Mouse (Mus musculus) hindbrain, embryonic 16.5 days (tissue): ENCODE measurements around the gene 1810043G02Rik. TPM values are rescaled to one million over a fixed set of nuclear protein-coding genes. Genes with fewer than 3 reads are reported as not detected.

ENCODE experiments used
- ATAC-seq: fragments of 200-750 bp; cut with Nextera tagmentation; 2 replicates; pipeline ENCODE4 v1.8.0; 2017; ENCODE audit warnings: moderate TSS enrichment, moderate library complexity
- H3K27ac ChIP-seq: fragments of 300-500 bp; sonication (generic); 2 replicates; pipeline ENCODE4 v1.5.1; 2014; ENCODE audit warnings: low read depth, mild to moderate bottlenecking, control low read depth, low read length, moderate library complexity
- H3K27me3 ChIP-seq: fragments of 300-500 bp; sonication (generic); replicated peaks from 2 replicates; pipeline ENCODE4 v1.6.1; 2014; ENCODE audit warnings: low read length; ENCODE audit not compliant: control insufficient read depth, insufficient read depth
- H3K36me3 ChIP-seq: fragments of 300-500 bp; sonication (generic); 2 replicates; pipeline ENCODE4 v1.6.1; 2014; ENCODE audit warnings: mild to moderate bottlenecking, low read length, moderate library complexity, mixed read lengths; ENCODE audit not compliant: control insufficient read depth, insufficient read depth
- H3K4me1 ChIP-seq: fragments of 300-500 bp; sonication (generic); 2 replicates; pipeline ENCODE4 v1.6.1; 2014; ENCODE audit warnings: low read depth, low read length; ENCODE audit not compliant: control insufficient read depth, insufficient read depth
- H3K4me2 ChIP-seq: fragments of 300-500 bp; sonication (generic); 2 replicates; pipeline ENCODE4 v1.6.1; 2014; ENCODE audit warnings: mild to moderate bottlenecking, low read length, control low read depth, moderate library complexity
- H3K4me3 ChIP-seq: fragments of 300-500 bp; sonication (generic); 2 replicates; pipeline ENCODE4 v1.5.1; 2014; ENCODE audit warnings: mild to moderate bottlenecking, low read length, control low read depth, moderate library complexity
- H3K9ac ChIP-seq: fragments of 300-500 bp; sonication (generic); 2 replicates; pipeline ENCODE4 v1.6.1; 2014; ENCODE audit warnings: low read depth, mild to moderate bottlenecking, control low read depth, low read length, moderate library complexity
- H3K9me3 ChIP-seq: fragments of 300-500 bp; sonication (generic); 2 replicates; pipeline ENCODE4 v1.6.1; 2014; ENCODE audit warnings: mild to moderate bottlenecking, low read length, moderate library complexity; ENCODE audit not compliant: control insufficient read depth
- WGBS: fragments of 180-500 bp; shearing (Covaris S2); extraction: QIAGEN DNeasy Blood & Tissue Kit; methylation state at CpG from one replicate; pipeline ENCODE4 v1.1.7; 2014; 5-methylcytosine and 5-hydroxymethylcytosine counted together
- polyA plus RNA-seq: library from polyadenylated mRNA; unstranded; fragments of >200 nt; fragmentation: Nextera tagmentation; extraction: Ambion mirVana; gene quantifications from 2 replicates; pipeline ENCODE4 v1.2.1, GENCODE M21; 2015

1810043G02Rik gene
- polyA plus RNA-seq, 1 experiment from 2014 or later: 56.7 TPM

DNA sequence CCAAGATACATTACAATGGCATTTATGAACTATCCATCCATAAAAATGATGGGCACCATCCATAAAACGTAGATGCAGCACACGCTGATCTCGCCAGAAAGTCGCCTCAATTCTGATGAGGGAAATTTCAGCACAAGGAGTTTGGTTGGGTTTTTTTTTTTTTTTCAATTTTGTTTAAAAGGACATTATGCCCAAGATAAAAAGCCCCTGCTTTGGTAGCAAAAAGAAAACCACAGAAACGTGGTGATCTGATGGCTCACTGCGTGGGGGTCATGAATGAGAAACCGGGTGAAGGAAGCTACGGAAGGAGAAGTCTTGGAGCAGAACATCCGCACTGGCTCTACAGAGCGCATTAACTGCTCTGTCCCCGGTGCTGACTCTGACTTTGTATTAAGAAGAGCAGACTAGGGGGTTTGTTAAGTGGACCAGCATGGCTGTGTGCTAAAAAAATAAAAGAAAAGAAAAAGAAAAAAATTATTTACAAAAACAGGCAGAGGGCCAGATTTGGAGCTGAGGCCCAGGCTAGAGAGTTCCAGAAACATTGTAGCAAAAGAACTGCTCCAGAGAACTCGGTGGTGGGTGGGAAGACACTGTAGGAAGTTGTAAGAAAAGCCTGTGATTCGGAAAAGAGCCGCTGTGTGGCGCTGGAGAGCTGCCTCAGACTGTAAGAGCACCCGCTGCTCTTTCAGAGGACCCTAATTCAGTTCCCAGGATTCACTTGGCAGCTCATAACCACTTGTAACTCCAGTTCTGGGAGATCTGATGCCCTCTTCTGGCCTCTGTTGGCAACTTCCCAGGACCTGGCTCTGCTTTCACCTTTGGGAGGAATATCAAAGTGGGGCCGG is 6.4 kb upstream of the 1810043G02Rik start:
- no peaks in the 10 kb centered on the region for H3K9me3 ChIP-seq
- no peak overlapping the region for H3K27ac ChIP-seq
- ATAC-seq: no peak
- WGBS: 62% methylated on average over 17 of the region's 17 CpGs
- no peak overlapping the region for H3K4me2 ChIP-seq
- H3K36me3 ChIP-seq: no peaks in the 10 kb centered on the region
- no peak overlapping the region for H3K9ac ChIP-seq
- peaks cover 3% of the 10 kb centered on the region; the same call in 1 of the 2 replicates for H3K27me3 ChIP-seq
- H3K4me1 ChIP-seq: peaks cover 12% of the 10 kb centered on the region
- H3K4me3 ChIP-seq: no peak overlapping the region

DNA sequence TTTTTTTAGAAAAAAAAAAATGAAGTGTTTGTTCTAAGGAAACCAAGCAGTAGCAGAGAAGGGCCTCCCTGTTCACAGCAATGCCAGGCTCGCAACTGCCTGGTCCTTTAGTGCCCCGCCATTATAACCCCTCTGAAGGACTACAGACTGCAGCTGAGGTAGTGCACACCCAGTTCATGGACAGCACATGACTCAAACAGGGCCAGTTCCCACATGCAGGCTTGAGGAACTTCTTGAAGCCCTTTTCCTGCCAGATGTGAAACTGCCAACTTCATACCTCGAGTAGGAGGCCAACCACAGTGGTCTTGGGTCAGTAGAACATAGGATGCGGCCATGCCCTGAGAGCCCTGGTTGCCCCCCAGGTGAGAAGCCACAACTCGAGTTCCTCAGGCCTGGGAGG is 4.0 kb upstream of the 1810043G02Rik start:
- Histone ChIP-seq H3K4me3 (no peak overlapping the region), H3K9ac (no peak overlapping the region), H3K27me3 (no peaks in the 10 kb centered on the region), H3K4me1 (peaks cover 14% of the 10 kb centered on the region), H3K36me3 (no peaks in the 10 kb centered on the region), H3K4me2 (no peak overlapping the region), H3K9me3 (no peaks in the 10 kb centered on the region), H3K27ac (no peak overlapping the region)
- no peak for ATAC-seq
- 73% methylated on average over 5 of the region's 5 CpGs for WGBS

DNA sequence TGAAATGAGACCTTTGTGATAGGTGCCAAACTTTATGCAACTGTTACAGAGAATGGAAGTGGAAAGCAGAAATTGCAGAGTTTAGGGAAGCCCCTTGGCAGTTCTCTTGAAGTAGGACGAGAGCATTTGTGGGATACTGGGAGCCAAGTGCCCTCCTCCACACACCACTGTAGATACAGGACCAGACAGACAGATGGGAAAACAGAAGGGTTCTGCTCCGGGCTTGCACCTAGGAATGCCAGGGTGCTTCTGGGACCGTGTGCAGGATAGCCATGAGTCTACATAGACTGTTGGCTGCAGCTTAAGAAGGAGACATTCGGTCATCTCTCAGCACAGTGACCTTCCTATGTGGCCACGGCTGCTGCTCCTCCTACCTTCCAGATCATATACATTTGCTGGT is 3.5 kb upstream of the 1810043G02Rik start:
- H3K4me3 ChIP-seq: no peak overlapping the region
- WGBS: 77% methylated on average over 5 of the region's 5 CpGs
- no peak overlapping the region for H3K9ac ChIP-seq
- H3K36me3 ChIP-seq: no peaks in the 10 kb centered on the region
- no peaks in the 10 kb centered on the region for H3K9me3 ChIP-seq
- no peak overlapping the region for H3K27ac ChIP-seq
- no peak for ATAC-seq
- H3K27me3 ChIP-seq: no peaks in the 10 kb centered on the region
- peaks cover 11% of the 10 kb centered on the region for H3K4me1 ChIP-seq
- no peak overlapping the region for H3K4me2 ChIP-seq

DNA sequence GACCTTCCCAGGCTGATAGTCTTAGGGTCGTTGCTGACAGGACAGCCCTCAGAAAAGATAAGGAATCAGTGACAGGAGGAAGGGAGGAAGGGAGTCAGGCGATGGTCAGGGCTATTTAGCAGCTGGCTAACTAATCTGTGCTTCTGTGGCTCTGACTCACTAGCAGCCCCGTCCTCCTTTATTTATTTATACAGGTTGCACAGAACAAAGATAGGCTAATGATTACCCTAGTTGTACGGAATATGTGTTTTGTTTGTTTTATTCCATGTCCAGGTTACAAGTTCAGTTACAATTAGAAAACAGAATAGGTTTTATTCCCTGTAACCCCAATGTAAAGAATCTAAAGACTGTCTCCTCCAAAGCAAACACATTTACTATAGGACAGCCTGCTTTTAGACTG is 2.7 kb upstream of the 1810043G02Rik start:
- Histone ChIP-seq H3K27ac (no peak overlapping the region), H3K9ac (no peak overlapping the region), H3K9me3 (no peaks in the 10 kb centered on the region), H3K36me3 (no peaks in the 10 kb centered on the region), H3K4me1 (peaks cover 9% of the 10 kb centered on the region), H3K4me2 (no peak overlapping the region), H3K4me3 (no peak overlapping the region), H3K27me3 (no peaks in the 10 kb centered on the region)
- 59% methylated on average over 4 of the region's 4 CpGs for WGBS
- ATAC-seq: no peak

DNA sequence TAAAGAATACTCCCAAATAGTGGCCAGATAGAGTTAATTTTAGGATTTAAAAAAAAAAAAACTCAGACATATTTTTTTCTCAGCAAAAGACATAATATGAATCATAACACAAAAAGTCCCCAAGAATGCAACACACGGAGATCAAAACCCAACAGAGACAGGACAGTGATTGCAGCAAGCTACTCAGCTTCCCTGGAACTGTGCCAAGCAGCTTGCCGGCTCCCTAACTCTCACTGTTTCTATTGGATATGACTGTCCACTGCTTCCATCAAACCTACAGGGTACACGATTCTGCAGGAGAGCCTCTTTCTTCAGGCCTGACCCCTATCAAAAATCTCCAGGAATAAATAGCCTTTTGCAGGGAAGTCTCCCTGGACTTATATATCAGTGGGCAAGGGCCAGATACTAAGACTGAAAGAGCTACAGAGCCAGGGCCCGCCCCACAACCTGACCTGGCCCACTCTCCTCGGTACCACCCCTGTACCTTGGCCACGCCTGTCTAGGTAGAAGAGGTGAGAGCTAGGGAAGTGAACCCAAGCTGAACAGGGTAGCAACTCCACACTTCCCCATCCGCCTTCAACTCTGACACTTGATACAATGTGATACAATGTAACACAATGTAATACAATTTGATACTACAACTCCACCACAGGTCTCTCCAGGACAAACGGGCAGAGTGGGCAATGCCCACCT is 1.7 kb upstream of the 1810043G02Rik start:
- Histone ChIP-seq H3K9ac (no peak overlapping the region), H3K36me3 (no peaks in the 10 kb centered on the region), H3K27me3 (no peaks in the 10 kb centered on the region), H3K4me3 (no peak overlapping the region), H3K27ac (no peak overlapping the region), H3K4me1 (peaks cover 9% of the 10 kb centered on the region), H3K9me3 (no peaks in the 10 kb centered on the region), H3K4me2 (no peak overlapping the region)
- no peak for ATAC-seq
- 74% methylated on average over 8 of the region's 8 CpGs for WGBS

DNA sequence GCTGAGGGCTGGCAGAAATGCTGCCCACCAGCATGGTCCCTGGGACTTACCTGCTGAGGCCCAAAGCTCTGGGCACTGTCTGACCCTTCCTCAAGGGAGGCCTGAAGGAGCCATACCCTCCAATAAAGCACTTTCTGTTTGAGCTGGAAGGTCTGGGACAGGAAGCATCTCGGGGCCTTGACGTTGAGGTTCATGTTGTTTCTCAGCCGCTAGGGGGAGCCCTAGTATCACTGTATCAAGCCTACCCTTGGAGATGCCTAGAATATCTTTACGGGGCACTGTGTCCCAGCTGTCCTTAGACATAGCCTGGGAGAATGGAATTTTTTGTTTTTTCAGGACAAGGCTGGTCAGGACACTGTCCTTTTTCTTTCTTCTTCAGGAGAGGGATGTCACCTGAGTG is 6.3 kb downstream of the 1810043G02Rik start:
- no peak overlapping the region for H3K4me3 ChIP-seq
- H3K4me1 ChIP-seq: no peaks in the 10 kb centered on the region
- H3K27me3 ChIP-seq: no peaks in the 10 kb centered on the region
- H3K27ac ChIP-seq: no peak overlapping the region
- H3K9me3 ChIP-seq: no peaks in the 10 kb centered on the region
- 2% methylated on average over 4 of the region's 4 CpGs for WGBS
- no peak overlapping the region for H3K4me2 ChIP-seq
- ATAC-seq: peak; percentile 56
- H3K9ac ChIP-seq: no peak overlapping the region
- H3K36me3 ChIP-seq: peaks cover 17% of the 10 kb centered on the region

DNA sequence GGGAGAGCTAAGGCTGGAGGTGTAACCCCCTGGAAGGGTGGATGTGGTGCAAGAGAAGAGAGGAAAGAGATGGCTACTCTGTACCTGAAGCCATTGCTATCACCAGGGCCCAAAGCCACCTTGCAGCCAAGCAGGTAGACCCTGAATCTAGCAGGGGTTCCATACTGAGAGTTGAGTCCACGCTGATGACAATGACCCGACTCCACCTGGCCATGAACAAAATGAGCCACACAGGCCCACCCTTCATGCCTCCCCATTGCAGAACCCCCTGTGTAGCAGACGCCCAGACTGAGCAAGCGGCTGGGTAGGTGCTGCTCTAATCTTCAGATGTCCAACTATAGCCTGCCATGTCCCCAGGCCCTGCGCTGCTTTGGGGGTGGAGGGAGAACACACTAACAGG is 7.5 kb downstream of the 1810043G02Rik start:
- WGBS: 80% methylated on average over 5 of the region's 5 CpGs
- Histone ChIP-seq H3K36me3 (peaks cover 28% of the 10 kb centered on the region), H3K27me3 (no peaks in the 10 kb centered on the region), H3K9me3 (no peaks in the 10 kb centered on the region), H3K27ac (no peak overlapping the region), H3K4me1 (no peaks in the 10 kb centered on the region), H3K4me3 (no peak overlapping the region), H3K9ac (no peak overlapping the region), H3K4me2 (no peak overlapping the region)
- ATAC-seq: no peak

DNA sequence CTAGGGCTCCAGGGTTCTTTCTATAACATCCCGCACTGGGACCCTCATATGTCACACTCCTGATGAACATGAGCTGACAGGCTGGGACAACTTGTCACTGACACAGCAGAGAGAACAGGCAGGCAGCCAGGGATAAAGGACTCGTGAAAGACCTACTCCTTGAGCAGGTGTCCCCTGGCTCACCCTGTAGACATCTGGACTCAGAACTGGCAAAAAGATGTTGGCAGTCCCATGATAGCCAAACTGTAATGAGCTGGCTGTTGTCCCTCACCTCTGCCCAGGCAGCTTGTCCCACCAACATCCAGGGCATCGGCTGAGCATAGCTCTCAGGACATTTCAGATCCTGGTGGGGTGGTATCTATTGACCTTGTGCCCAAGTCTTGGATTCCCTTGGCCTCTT is 17.3 kb downstream of the 1810043G02Rik start:
- WGBS: 90% methylated on average over 3 of the region's 3 CpGs
- H3K9ac ChIP-seq: no peak overlapping the region
- no peak for ATAC-seq

DNA sequence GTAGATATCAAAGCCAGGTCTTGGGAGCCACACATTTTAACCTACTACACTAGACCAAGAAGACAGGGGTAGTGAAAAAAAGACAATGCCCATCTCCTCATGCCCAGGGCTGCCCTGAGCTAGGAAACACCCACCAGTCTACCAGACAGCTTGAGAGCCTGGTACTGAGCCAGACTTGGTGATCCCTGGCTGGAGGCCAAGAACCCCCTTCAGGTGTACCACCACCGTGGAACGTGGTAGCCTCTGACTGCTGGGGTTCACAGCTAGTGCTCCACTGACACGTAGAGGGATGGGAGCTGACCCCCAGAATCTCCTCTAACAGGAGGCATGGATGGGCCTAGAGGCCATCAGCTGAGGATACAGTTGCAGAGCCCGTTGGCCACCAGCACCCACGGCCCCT is 21.9 kb downstream of the 1810043G02Rik start:
- Histone ChIP-seq H3K4me3 (no peak overlapping the region), H3K9ac (no peak overlapping the region), H3K27me3 (no peaks in the 10 kb centered on the region), H3K4me2 (no peak overlapping the region), H3K36me3 (peaks cover 45% of the 10 kb centered on the region), H3K4me1 (no peaks in the 10 kb centered on the region), H3K27ac (no peak overlapping the region), H3K9me3 (no peaks in the 10 kb centered on the region)
- 94% methylated on average over 5 of the region's 5 CpGs for WGBS
- no peak for ATAC-seq

More for the DNA sequence above, 17.3 kb downstream of the 1810043G02Rik start:
- Histone ChIP-seq H3K4me2 (no peak overlapping the region), H3K4me1 (no peaks in the 10 kb centered on the region), H3K4me3 (no peak overlapping the region), H3K36me3 (peaks cover 56% of the 10 kb centered on the region), H3K9me3 (no peaks in the 10 kb centered on the region), H3K27me3 (no peaks in the 10 kb centered on the region), H3K27ac (no peak overlapping the region)
